Mouse (Mus musculus) intestine, embryonic 15.5 days (tissue): ENCODE measurements around the gene Cops9. TPM values are rescaled to one million over a fixed set of nuclear protein-coding genes. Genes with fewer than 3 reads are reported as not detected.
A peak's percentile ranks its signal among the peaks of the same experiment; 100 is the strongest.

Source experiments
- ATAC-seq: fragments of 200-750 bp; cut with Nextera tagmentation; 2 replicates; pipeline ENCODE4 v1.8.0; 2017; ENCODE audit warnings: moderate TSS enrichment, moderate library complexity
- H3K27ac ChIP-seq: fragments of 300-500 bp; sonication (generic); 2 replicates; pipeline ENCODE4 v1.5.1; 2015; ENCODE audit warnings: mild to moderate bottlenecking, inconsistent platforms
- H3K27me3 ChIP-seq: fragments of 300-500 bp; sonication (generic); replicated peaks from 2 replicates; pipeline ENCODE4 v1.6.1; 2015; ENCODE audit warnings: inconsistent platforms
- H3K36me3 ChIP-seq: fragments of 300-500 bp; sonication (generic); 2 replicates; pipeline ENCODE4 v1.6.1; 2015; ENCODE audit warnings: inconsistent platforms
- H3K4me1 ChIP-seq: fragments of 300-500 bp; sonication (generic); replicated peaks from 2 replicates; pipeline ENCODE4 v1.6.1; 2015; ENCODE audit warnings: inconsistent platforms
- H3K4me2 ChIP-seq: fragments of 300-500 bp; sonication (generic); replicated peaks from 2 replicates; pipeline ENCODE4 v1.6.1; 2015; ENCODE audit warnings: mild to moderate bottlenecking, inconsistent platforms
- H3K4me3 ChIP-seq: fragments of 300-500 bp; sonication (generic); replicated peaks from 2 replicates; pipeline ENCODE4 v1.5.1; 2015; ENCODE audit warnings: inconsistent platforms
- H3K9ac ChIP-seq: fragments of 300-500 bp; sonication (generic); 2 replicates; pipeline ENCODE4 v1.6.1; 2015; ENCODE audit warnings: inconsistent platforms
- H3K9me3 ChIP-seq: fragments of 300-500 bp; sonication (generic); 2 replicates; pipeline ENCODE4 v1.6.1; 2016; ENCODE audit warnings: inconsistent platforms
- WGBS: fragments of 180-500 bp; shearing (Covaris S2); methylation state at CpG from one replicate; pipeline ENCODE4 v1.1.7; 2015; 5-methylcytosine and 5-hydroxymethylcytosine counted together
- polyA plus RNA-seq: library from polyadenylated mRNA; unstranded; fragments of >200 nt; fragmentation: Nextera tagmentation; extraction: Ambion mirVana; gene quantifications from 2 replicates; pipeline ENCODE4 v1.2.1, GENCODE M21; 2015

The Cops9 gene
- polyA plus RNA-seq, 1 experiment from 2014 or later = 364 TPM

- Histone ChIP-seq H3K4me3 (no peak overlapping the region), H3K9ac (no peak overlapping the region), H3K36me3 (no peaks in the 10 kb centered on the region), H3K27me3 (no peaks in the 10 kb centered on the region), H3K4me1 (no peaks in the 10 kb centered on the region), H3K9me3 (no peaks in the 10 kb centered on the region), H3K4me2 (no peak overlapping the region), H3K27ac (no peak overlapping the region)
- WGBS = 75% methylated on average over 4 of the region's 4 CpGs
- no peak for ATAC-seq
Measured at GRCm38 (mm10) chr1:92628227-92628626, 13.6 kb downstream of the Cops9 start.

GRCm38 (mm10) chr1:92618360-92618759 lies 23.4 kb downstream of the Cops9 start:
- ATAC-seq = no peak
- H3K4me1 ChIP-seq = no peaks in the 10 kb centered on the region
- 0 out of 2 replicates have a peak, but pooled peaks cover 4% of the 10 kb centered on the region for H3K27me3 ChIP-seq
- no peak overlapping the region for H3K9ac ChIP-seq
- H3K27ac ChIP-seq = no peak overlapping the region
- H3K4me2 ChIP-seq = no peak overlapping the region
- H3K36me3 ChIP-seq = no peaks in the 10 kb centered on the region
- H3K9me3 ChIP-seq = no peaks in the 10 kb centered on the region
- no peak overlapping the region for H3K4me3 ChIP-seq
- WGBS = 57% methylated on average over 4 of the region's 4 CpGs

- Histone ChIP-seq H3K4me2 (no peak within 1 kb of the TSS), H3K27me3 (0 out of 2 replicates have a peak, but pooled peaks cover 4% of the 10 kb centered on the region), H3K36me3 (no peaks in the 10 kb centered on the region), H3K4me1 (no peaks in the 10 kb centered on the region), H3K9me3 (no peaks in the 10 kb centered on the region), H3K27ac (no peak within 1 kb of the TSS), H3K9ac (no peak within 1 kb of the TSS), H3K4me3 (no peak within 1 kb of the TSS)
- ATAC-seq = no peak
- 73% methylated on average over 2 of the region's 2 CpGs for WGBS
Measured at GRCm38 (mm10) chr1:92617488-92617887, 24.3 kb downstream of the Cops9 start, which contains the start of gene Olfr12. Gene Olfr12 (plus strand): TSS chr1:92617788.

- no peak for ATAC-seq
- Histone ChIP-seq H3K9me3 (no peaks in the 10 kb centered on the region), H3K4me3 (no peak overlapping the region), H3K9ac (no peak overlapping the region), H3K4me1 (no peaks in the 10 kb centered on the region), H3K4me2 (no peak overlapping the region), H3K36me3 (no peaks in the 10 kb centered on the region), H3K27ac (no peak overlapping the region), H3K27me3 (0 out of 2 replicates have a peak, but pooled peaks cover 4% of the 10 kb centered on the region)
- 74% methylated on average over 1 of the region's 1 CpGs for WGBS
Measured at GRCm38 (mm10) chr1:92616046-92616445, 25.7 kb downstream of the Cops9 start.

GRCm38 (mm10) chr1:92614516-92614915 lies 27.3 kb downstream of the Cops9 start:
- Histone ChIP-seq H3K4me1 (no peaks in the 10 kb centered on the region), H3K9me3 (no peaks in the 10 kb centered on the region), H3K27ac (no peak overlapping the region), H3K4me3 (no peak overlapping the region), H3K27me3 (0 out of 2 replicates have a peak, but pooled peaks cover 4% of the 10 kb centered on the region), H3K9ac (no peak overlapping the region), H3K36me3 (no peaks in the 10 kb centered on the region), H3K4me2 (no peak overlapping the region)
- no peak for ATAC-seq
- WGBS = 13% methylated on average over 1 of the region's 1 CpGs

DNA sequence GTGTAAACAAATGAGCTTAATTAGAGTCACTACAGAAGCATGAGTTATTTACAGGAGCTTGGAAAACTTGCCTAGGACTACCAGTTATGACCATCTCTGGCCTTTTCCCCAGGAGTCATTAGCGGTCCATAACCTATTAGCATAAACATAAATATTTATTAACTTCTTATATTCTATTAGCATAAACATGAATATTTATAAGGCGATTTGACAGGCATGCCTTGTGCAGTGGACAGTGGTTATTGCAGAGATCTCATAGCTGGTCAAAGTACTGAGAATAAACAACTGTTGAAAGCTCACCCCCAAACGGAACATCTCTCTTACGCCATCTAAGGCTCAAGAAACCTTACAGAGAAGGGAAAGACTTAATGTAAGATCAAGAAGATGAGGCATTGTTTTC lies 28.6 kb downstream of the Cops9 start:
- Histone ChIP-seq H3K36me3 (no peaks in the 10 kb centered on the region), H3K27me3 (0 out of 2 replicates have a peak, but pooled peaks cover 4% of the 10 kb centered on the region), H3K4me3 (no peak overlapping the region), H3K4me1 (no peaks in the 10 kb centered on the region), H3K4me2 (no peak overlapping the region), H3K9ac (no peak overlapping the region), H3K9me3 (no peaks in the 10 kb centered on the region), H3K27ac (no peak overlapping the region)
- 49% methylated on average over 4 of the region's 4 CpGs for WGBS
- no peak for ATAC-seq

DNA sequence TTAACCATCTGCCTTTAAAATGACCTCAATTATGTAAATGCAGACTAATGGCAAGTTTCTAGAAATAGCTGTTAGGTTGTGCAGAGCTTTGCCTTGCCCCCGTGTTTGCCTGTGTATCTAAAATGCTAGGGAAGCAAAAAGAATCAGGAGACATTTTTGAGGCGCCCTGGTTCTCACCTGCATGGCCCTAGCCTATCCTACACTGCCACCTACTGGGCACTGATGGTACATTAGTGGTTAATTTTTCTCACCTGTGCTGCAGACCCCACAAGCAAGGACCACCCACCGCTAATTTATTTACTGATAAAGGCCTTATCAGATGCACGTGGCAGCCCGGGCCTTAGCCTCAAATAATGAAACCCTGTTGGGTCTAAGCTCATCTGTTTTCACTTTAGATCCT lies 30.8 kb downstream of the Cops9 start:
- WGBS = 5% methylated on average over 5 of the region's 5 CpGs
- no peak overlapping the region for H3K27ac ChIP-seq
- no peak for ATAC-seq
- no peak overlapping the region for H3K9ac ChIP-seq
- no peak overlapping the region for H3K4me2 ChIP-seq
- no peak overlapping the region for H3K4me3 ChIP-seq
- no peaks in the 10 kb centered on the region for H3K4me1 ChIP-seq
- no peaks in the 10 kb centered on the region for H3K9me3 ChIP-seq
- H3K36me3 ChIP-seq = no peaks in the 10 kb centered on the region
- H3K27me3 ChIP-seq = no peaks in the 10 kb centered on the region

GRCm38 (mm10) chr1:92607711-92608110 lies 34.1 kb downstream of the Cops9 start:
- no peak for ATAC-seq
- 81% methylated on average over 4 of the region's 4 CpGs for WGBS
- Histone ChIP-seq H3K4me3 (no peak overlapping the region), H3K27me3 (no peaks in the 10 kb centered on the region), H3K9ac (no peak overlapping the region), H3K4me1 (no peaks in the 10 kb centered on the region), H3K9me3 (no peaks in the 10 kb centered on the region), H3K27ac (no peak overlapping the region), H3K36me3 (no peaks in the 10 kb centered on the region), H3K4me2 (no peak overlapping the region)

DNA sequence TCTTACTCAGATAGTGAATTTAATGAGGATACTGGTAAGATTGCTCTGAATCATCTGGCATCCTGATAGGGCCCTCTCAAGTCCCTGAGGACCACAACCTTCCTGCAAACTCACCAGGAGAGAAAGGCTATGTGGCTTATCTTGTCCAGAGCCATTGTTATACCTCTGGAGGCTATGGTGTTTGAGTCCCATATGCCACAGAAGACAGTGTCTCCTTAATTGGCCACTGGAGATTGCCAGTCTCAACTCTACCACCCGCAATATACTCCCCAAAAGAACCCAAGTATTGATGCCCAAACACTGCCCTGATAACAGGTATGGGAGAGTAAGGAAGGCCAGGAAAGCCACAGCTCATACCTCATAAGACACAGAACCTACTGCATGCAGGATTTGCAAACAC lies 36.3 kb downstream of the Cops9 start, which contains the start of gene Olfr1410:
Gene Olfr1410, plus strand, starts transcription at position 301 of the 400 bp plus-strand sequence.
- H3K27ac ChIP-seq = no peak within 1 kb of the TSS
- WGBS = 86% methylated on average over 1 of the region's 1 CpGs
- H3K4me1 ChIP-seq = no peaks in the 10 kb centered on the region
- ATAC-seq = no peak
- no peak within 1 kb of the TSS for H3K9ac ChIP-seq
- no peaks in the 10 kb centered on the region for H3K9me3 ChIP-seq
- H3K36me3 ChIP-seq = no peaks in the 10 kb centered on the region
- no peak within 1 kb of the TSS for H3K4me3 ChIP-seq
- H3K27me3 ChIP-seq = no peaks in the 10 kb centered on the region
- no peak within 1 kb of the TSS for H3K4me2 ChIP-seq

- Histone ChIP-seq H3K27me3 (no peaks in the 10 kb centered on the region), H3K9ac (no peak overlapping the region), H3K4me3 (no peak overlapping the region), H3K4me1 (no peaks in the 10 kb centered on the region), H3K27ac (no peak overlapping the region), H3K36me3 (no peaks in the 10 kb centered on the region), H3K9me3 (no peaks in the 10 kb centered on the region), H3K4me2 (no peak overlapping the region)
- WGBS = 72% methylated on average over 3 of the region's 3 CpGs
- ATAC-seq = peak; percentile 71
Measured at GRCm38 (mm10) chr1:92596019-92596418, 45.8 kb downstream of the Cops9 start.

- H3K4me3 ChIP-seq = no peak within 1 kb of the TSS
- no peaks in the 10 kb centered on the region for H3K36me3 ChIP-seq
- H3K9me3 ChIP-seq = no peaks in the 10 kb centered on the region
- H3K27me3 ChIP-seq = no peaks in the 10 kb centered on the region
- H3K9ac ChIP-seq = no peak within 1 kb of the TSS
- no peak for ATAC-seq
- H3K4me2 ChIP-seq = no peak within 1 kb of the TSS
- H3K4me1 ChIP-seq = no peaks in the 10 kb centered on the region
- H3K27ac ChIP-seq = no peak within 1 kb of the TSS
Measured at GRCm38 (mm10) chr1:92594111-92594510, 47.7 kb downstream of the Cops9 start, which contains the start of gene Olfr1411. Gene Olfr1411 (plus strand): TSS chr1:92594411.
